Mouse (Mus musculus): ENCODE measurements around the gene Rbm17.

DNA sequence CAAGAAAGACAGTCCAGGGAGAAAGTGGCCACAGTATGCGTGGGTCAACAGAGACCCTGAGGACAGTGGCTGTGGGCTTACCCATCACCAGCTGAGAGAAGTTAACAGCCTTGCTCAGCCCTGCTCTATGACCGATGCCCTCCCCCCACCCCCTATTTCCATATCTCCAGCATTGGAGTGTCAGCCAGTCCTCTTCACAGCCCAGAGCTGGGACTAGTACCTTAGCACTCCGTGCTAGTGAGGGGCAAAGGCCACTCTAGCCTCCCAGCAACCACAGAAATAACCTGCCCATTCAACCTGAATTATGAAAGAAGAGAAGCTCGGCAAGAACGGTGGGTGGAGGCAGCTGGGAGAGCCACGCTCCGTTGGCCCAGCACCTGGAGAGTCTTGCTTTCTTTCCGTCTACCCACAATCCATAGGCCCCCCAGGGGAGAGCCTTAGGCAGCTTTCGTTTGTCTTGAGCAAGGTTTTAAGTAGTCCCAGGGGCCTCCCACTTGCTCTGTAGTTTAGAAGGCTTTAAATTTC, 51.6 kb downstream of the Rbm17 start:
- TF ChIP-seq CTCF (IDR thresholded peaks at IDR 0.05; ENCODE audit: low read depth) = no peak
- no peak for TF ChIP-seq EP300 (IDR thresholded peaks at IDR 0.05; ENCODE audit: low read depth)
